Mouse (Mus musculus) embryo, embryonic 11.5 days (tissue): ENCODE measurements around the gene Rtl5.

ENCODE experiments used
- DNase-seq: peaks from one replicate; pipeline ENCODE4 v3.0.0-alpha.2; 2012; ENCODE audit warnings: low read depth, low spot score

The Rtl5 gene

GRCm38 (mm10) chrX:102066134-102066533, 5.0 kb downstream of the Rtl5 start:
- DNase-seq = peak; percentile 60

- DNase-seq = no peak
Observed at GRCm38 (mm10) chrX:102065213-102065775, 5.8 kb downstream of the Rtl5 start.

DNA sequence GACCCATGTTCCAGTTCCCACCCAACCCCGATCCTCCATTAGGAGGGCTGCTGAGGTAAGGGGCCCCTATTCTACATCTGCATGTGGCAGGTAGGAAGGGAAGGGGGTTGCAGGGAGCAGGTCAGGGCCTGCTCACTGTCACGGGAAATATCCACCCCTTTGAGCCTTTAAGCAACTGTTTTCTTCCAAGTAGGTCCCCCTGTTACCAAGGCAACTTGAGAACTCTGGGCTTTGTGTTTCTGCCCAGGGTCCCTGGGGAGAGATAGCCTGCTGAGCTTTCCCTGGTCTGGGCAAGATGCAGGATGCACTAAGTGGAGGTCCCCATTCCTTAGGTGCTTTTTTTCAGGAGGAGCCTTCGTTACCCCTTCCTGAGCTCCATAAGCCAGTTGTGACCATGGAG, 7.0 kb downstream of the Rtl5 start:
- DNase-seq = no peak

- DNase-seq = no peak
Observed at GRCm38 (mm10) chrX:102060891-102061290, 10.2 kb downstream of the Rtl5 start.

DNA sequence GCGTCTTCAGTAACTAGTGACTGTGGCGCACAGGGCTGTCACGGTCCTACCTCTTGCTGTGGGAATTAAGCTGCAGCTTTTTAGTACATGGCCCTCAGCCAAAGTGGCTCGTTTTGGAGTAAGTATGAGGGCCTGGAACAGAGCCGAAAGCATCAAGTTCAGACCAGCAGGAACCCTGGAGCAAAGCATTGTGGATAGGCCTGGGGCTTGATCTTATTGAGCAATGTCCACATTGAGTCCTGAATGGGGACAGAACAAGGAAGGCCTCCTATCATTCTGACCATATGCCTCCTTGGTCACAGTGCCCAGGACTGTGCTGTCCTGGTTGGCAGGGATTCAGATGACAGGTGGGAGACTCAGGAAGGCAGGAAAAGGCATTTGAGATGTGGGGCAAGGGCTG, 10.9 kb downstream of the Rtl5 start:
- no peak for DNase-seq

DNA sequence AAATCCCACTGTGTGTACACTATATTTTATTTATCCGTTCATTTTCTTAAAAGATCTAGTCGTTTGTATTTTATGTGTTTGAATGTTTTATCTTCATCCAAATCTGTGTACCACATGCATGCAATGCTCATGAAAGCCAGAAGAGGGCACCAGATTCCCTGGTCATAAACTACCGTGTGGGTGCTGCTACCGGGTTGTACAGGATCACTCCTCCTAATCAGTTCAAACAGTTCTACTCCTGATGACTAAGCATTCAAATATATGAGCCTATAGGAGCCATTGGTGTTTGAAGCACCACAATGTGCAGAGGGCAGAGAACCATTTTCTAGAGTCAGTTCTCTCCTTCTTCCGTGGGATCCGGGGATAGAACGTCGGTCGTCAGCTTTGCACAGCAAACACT, 11.7 kb downstream of the Rtl5 start:
- DNase-seq = no peak

GRCm38 (mm10) chrX:102054009-102054408, 17.1 kb downstream of the Rtl5 start:
- DNase-seq = no peak

- no peak for DNase-seq
Observed at GRCm38 (mm10) chrX:102053371-102053770, 17.7 kb downstream of the Rtl5 start.

GRCm38 (mm10) chrX:102051225-102051624, 19.9 kb downstream of the Rtl5 start:
- DNase-seq = no peak

DNA sequence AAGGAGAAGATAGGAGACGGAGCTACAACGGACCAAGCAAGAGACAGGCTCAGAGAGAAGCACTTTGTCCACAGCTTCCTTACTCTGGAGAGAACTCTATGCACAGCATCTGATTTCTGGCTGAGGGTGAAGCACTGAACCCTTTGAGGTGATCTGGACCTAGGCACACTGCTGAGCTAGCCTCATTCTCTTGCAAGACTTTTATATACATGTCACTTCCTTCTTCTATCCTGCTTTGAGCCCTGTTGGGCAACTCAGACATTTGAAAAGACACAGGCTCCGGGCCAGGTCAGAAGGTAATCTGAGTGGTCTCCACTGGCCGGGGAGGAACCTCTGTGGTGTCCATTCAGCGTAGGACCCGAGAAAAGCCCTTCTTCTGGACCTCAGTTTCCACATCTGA, 20.6 kb downstream of the Rtl5 start:
- no peak for DNase-seq

DNA sequence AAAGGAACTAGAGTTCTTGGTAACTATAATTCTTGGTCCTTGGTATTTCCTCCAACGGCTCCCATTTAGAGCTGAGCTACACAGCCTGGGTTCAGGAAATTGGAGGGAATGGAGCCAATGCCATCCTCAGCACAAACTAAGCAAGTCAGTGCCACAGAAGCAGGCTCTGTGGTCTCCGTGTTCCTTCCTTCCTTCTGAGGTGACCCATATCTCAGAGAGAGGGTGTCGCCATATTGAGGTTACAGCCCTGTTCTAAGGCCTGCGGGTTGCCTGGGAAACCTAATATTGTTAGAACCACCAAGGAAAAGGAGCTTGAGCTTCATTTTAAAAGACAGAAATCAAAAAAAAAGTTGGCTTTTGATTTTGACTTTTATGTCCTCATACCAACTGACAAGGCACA, 28.7 kb downstream of the Rtl5 start:
- DNase-seq = no peak

GRCm38 (mm10) chrX:102041562-102041961, 29.5 kb downstream of the Rtl5 start:
- no peak for DNase-seq

DNA sequence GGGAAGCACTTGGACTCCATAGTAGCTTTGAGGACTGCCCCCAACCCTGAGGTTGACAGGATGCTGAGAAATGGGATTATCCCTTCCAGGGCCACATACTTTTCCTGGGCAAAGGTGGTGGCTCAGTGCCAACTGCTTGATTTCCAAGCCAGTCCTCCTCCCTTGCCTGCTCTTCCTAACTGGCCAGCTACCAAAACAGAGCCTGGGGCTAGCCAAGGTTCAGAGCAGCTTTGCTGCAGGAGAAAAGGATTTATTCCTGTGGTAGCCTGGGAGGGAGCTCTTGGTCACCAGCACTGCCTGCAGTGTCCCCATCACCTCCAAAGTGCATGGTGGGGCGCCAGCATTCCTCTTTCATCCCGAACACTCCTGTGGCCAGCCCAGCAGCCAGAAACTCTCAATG, 33.6 kb downstream of the Rtl5 start:
- DNase-seq = no peak

DNA sequence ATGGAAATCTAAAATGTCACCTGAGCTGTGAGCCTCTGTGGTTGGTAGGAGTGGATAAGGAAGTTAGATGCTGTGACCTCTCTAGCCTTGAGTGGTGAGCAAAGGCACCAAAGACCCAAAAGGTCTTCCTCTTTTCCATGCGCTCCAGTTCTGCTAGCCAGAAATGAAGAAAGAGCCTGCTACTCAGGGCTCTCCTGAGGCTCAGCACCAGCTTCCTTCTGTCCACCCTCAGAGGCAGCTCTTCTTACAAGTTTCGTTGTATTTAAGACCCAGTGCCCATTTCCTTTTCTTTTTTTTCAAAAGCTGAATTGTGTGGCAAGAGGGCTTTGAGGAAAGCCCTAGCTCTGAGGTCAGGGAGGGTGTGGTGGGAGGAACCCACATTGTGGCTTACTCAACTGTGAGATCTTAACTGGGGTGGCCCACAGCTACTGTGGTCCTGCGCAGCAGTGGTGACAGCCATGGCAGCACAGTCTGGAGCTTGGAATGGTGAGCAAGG, 34.2 kb downstream of the Rtl5 start:
- no peak for DNase-seq

GRCm38 (mm10) chrX:102035671-102036070, 35.4 kb downstream of the Rtl5 start:
- DNase-seq = no peak

GRCm38 (mm10) chrX:102033566-102033965, 37.5 kb downstream of the Rtl5 start:
- DNase-seq = no peak

DNA sequence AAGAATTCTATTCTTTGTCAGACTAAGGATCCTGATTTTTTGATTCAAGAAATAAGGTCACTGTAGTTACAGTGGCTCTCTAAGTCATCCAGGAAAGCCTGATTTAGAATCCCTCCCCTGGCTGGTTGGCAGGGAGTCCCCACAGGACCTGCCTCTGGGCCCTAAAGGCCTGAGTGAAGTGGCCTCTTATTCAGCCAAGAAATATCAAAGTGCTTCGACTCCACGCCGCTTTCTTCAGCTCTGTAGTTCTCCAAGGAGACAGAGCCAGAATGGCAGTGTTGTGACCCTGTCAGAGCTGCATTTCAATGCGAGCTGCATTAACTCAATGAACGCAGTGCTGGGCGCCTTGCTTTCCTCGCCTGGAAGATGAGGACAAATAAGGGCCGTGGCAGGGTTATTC, 38.7 kb downstream of the Rtl5 start:
- DNase-seq = no peak

- no peak for DNase-seq
Observed at GRCm38 (mm10) chrX:102031851-102032250, 39.3 kb downstream of the Rtl5 start.

- DNase-seq = no peak
Observed at GRCm38 (mm10) chrX:102024976-102025375, 46.1 kb downstream of the Rtl5 start.

- DNase-seq = no peak
Observed at GRCm38 (mm10) chrX:102019471-102020240, 51.4 kb downstream of the Rtl5 start.

DNA sequence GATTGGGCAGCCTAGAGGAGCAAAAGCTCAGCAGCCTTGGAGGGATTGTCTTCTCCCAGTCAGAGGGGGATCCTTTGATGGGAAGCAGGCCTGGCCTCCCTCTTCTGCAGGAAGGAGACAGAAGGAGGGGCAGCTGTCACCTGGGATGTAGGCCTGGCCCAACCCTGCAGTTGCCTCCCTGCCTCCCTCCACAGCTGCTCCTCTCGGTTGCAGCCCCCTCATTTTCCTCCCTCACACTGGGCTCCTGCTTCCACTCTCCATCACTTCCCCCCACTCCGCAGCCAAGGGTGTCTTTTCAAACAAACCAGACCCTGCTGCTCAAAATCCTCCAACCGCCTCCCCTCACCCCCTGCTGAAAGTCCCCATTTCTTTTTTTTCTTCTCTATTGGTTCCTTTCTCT, 52.2 kb downstream of the Rtl5 start:
- DNase-seq = no peak

DNA sequence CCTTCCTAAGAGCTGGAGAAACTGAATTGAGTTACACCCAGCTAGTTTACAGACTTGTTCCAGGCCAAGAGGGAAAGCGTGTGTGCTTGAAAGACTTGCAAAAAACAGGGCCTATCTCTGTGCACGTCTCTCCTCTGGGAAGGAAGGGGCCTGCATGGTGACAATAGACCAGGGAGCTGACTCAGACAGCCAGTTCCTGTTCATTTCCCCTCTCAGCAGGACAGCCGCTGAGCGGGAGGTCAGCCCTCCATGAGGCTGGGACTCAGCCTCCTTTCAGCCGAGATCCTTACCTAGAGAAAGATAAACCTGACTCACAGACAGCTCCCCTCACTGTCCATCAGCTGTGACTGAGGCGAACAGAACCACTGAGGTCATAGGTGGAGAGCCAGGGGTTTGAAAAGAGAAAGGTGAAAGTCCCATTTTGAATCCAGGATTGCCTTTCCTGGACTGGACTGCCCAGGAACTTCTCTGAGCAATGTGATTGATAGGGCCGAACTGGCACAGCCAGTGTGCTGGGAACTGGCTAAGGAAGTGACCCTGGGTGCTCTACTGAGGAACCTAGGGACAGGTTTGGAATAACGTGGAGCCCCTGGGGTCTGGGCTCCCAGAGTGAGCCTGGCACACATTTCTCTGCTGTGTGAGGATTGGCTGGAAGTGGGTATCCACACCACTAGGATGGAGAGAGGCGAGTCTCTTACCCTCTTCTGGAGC, 53.7 kb downstream of the Rtl5 start:
- no peak for DNase-seq
